Mouse (Mus musculus) G1E (cell line): ENCODE data around the gene Phrf1. TPM values are rescaled to one million over a fixed set of nuclear protein-coding genes. Genes with fewer than 3 reads are reported as not detected.

Experiments
- ATAC-seq: 2 replicates; pipeline ENCODE4 v1.8.0; 2016; ENCODE audit warnings: mild to moderate bottlenecking; ENCODE audit not compliant: insufficient number of reproducible peaks, poor library complexity, low FRiP score, severe bottlenecking; ENCODE audit errors: extremely low read depth
- DNase-seq: peaks from one replicate; pipeline ENCODE4 v3.0.0; 2012; ENCODE audit warnings: low spot score
- H3K27me3 ChIP-seq: 2 replicates; pipeline ENCODE4 v1.6.1; 2012; ENCODE audit warnings: mild to moderate bottlenecking, low read length, inconsistent platforms; ENCODE audit not compliant: insufficient read depth
- H3K36me3 ChIP-seq: replicated peaks from 2 replicates; pipeline ENCODE3; 2012; ENCODE audit warnings: mild to moderate bottlenecking, inconsistent platforms
- H3K4me1 ChIP-seq: 2 replicates; pipeline ENCODE4 v1.6.1; 2012; ENCODE audit warnings: low read depth, low read length, inconsistent platforms, mixed read lengths; ENCODE audit not compliant: insufficient read depth
- H3K4me3 ChIP-seq: 2 replicates; pipeline ENCODE4 v1.5.1; 2012; ENCODE audit warnings: low read depth, mild to moderate bottlenecking, inconsistent platforms, low read length, moderate library complexity, mixed read lengths
- H3K9me3 ChIP-seq: replicated peaks from 2 replicates; pipeline ENCODE4 v1.6.1; 2012; ENCODE audit warnings: inconsistent platforms
- CTCF ChIP-seq: IDR thresholded peaks from 2 replicates; pipeline ENCODE4 v1.5.1; 2012; ENCODE audit warnings: low read depth, low read length, inconsistent platforms, mixed read lengths
- GATA1 ChIP-seq: IDR thresholded peaks from 2 replicates; pipeline ENCODE4 v1.6.1; 2012; ENCODE audit warnings: borderline replicate concordance, low read length, inconsistent platforms, mixed read lengths
- GATA2 ChIP-seq: IDR thresholded peaks from 2 replicates; pipeline ENCODE4 v1.6.1; 2012; ENCODE audit warnings: low read depth, low read length, inconsistent platforms, borderline replicate concordance
- POLR2AphosphoS5 ChIP-seq: IDR thresholded peaks from 2 replicates; pipeline ENCODE4 v1.6.1; 2012; ENCODE audit warnings: low read depth, low read length, inconsistent platforms; ENCODE audit not compliant: insufficient replicate concordance
- TAL1 ChIP-seq: conservative IDR thresholded peaks from 2 replicates; pipeline ENCODE4 v1.6.1; 2012; ENCODE audit warnings: low read depth, low read length, inconsistent platforms, mixed read lengths
- polyA plus RNA-seq: library from polyadenylated mRNA; stranded (reverse); fragments of >175 nt; gene quantifications from 2 replicates; pipeline ENCODE4 v1.2.3, GENCODE M21; 2012
- total RNA-seq, 2 experiments: library from RNA; stranded (forward) in 1 of 2; stranded (reverse) in 1 of 2; fragments of 200-1000 nt in 1 of 2; fragments of >200 nt in 1 of 2; fragmentation: Nextera tagmentation in 1 of 2; gene quantifications; 2 replicates each; pipeline ENCODE4 v1.2.3; 2014 to 2017

Gene Phrf1
- total and polyA plus RNA-seq, 3 experiments = 61.4 to 173 (median 77.4) TPM

DNA sequence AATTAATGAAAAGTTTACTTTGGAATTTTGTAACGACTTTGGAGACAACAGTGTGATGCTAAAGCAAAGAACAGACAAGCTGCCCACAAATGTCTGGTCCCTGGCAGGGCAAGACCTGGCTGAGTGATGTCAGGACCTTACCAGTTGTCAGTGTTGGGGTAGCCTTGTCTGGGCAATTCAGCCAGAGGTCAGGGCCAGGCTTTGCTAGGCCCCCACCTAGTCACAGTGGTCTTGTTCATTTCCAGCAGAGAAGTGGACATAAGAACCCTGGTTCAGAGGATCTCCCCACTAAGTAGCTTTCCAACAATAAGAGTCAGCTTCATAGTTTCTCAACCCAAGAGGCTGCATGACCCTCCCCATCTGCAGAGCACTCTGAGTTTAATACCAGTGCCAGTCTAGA is 8.2 kb upstream of the Phrf1 start:
- TF ChIP-seq GATA2 = no peak
- TF ChIP-seq CTCF = no peak
- no peak for TF ChIP-seq POLR2AphosphoS5
- TF ChIP-seq GATA1 = no peak
- no peak for TF ChIP-seq TAL1
- H3K27me3 ChIP-seq = no peaks in the 10 kb centered on the region
- H3K4me3 ChIP-seq = peak overlapping the region; percentile 99
- no peaks in the 10 kb centered on the region for H3K9me3 ChIP-seq
- no peak for DNase-seq
- no peak for ATAC-seq
- H3K4me1 ChIP-seq = peaks cover 73% of the 10 kb centered on the region
- peaks cover 47% of the 10 kb centered on the region for H3K36me3 ChIP-seq

DNA sequence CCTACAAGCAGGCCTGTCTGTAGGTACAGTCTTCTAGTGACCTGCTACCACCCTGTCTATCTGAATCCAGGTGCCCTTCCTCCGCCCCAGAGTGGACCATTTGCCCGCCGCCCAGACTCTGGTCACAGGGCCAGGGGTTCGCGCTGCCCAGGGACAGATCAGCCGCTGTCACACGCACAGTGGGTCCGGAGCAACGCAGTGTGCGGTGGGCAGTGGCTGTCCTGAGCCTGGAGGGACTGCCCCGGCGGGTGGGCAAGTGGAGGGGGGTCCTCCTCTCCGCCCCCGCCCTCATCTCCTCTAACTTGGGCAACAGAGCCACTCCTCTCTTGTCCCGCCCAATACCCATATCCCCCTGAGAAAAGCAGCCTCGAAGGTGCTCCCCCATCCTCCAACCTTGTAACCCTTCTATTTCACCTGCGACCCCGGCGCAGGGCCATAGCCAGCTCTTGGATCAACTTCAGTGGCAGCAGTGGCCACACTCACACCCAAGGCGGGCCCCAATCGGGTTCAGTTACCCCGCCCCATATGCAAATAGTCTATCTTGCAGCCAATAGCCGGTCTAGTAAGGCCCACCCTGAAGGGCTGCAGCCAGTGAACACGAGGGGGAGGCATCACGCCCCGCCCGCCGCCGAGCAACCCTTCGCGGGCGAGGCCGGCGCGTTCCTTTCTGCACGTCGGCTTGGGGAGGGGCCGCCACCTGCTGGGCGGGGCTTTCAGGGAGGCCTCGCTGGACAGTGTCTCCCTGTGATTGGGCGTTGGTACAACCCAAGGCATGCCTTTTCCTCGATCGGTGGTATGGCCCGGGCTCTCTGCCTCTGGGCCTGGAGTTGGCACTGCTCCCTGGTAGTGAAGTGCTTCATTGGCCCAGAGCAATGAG is 7.1 kb upstream of the Phrf1 start:
- DNase-seq = peak; percentile 95
- Histone ChIP-seq H3K36me3 (peaks cover 46% of the 10 kb centered on the region), H3K27me3 (no peaks in the 10 kb centered on the region)

DNA sequence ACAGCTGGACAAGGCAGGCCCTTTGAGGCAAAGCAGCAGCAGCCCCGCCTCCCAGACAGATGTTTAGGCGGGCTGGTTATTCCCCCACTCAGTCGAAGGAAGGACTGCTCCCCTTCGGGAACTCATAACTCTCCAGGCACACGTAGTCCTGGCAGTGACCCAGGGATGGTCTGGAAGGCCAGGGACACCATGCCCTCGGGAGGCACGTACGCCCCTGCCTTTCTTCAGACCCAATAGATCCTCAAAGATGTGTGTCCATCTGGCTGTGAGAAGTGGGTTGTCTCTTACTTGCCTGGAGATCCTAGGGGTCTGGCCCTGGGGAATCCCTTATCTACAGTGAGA is 6.5 kb upstream of the Phrf1 start:
- H3K4me1 ChIP-seq = peaks cover 57% of the 10 kb centered on the region
- no peaks in the 10 kb centered on the region for H3K27me3 ChIP-seq
- peak overlapping the region; percentile 99; the same call in 1 of the 2 replicates for H3K4me3 ChIP-seq
- TF ChIP-seq TAL1 (no peak), GATA1 (no peak), CTCF (no peak), GATA2 (no peak), POLR2AphosphoS5 (no peak)
- no peak for ATAC-seq
- DNase-seq = no peak
- H3K36me3 ChIP-seq = peaks cover 40% of the 10 kb centered on the region
- H3K9me3 ChIP-seq = no peaks in the 10 kb centered on the region

More for the DNA sequence above, 7.1 kb upstream of the Phrf1 start:
- no peak for TF ChIP-seq TAL1
- TF ChIP-seq GATA2 = no peak
- TF ChIP-seq GATA1 = no peak
- TF ChIP-seq POLR2AphosphoS5 = no peak
- TF ChIP-seq CTCF = no peak
- no peaks in the 10 kb centered on the region for H3K9me3 ChIP-seq
- ATAC-seq = peak; percentile 98
- peaks cover 63% of the 10 kb centered on the region for H3K4me1 ChIP-seq
- H3K4me3 ChIP-seq = peak overlapping the region; percentile 99

DNA sequence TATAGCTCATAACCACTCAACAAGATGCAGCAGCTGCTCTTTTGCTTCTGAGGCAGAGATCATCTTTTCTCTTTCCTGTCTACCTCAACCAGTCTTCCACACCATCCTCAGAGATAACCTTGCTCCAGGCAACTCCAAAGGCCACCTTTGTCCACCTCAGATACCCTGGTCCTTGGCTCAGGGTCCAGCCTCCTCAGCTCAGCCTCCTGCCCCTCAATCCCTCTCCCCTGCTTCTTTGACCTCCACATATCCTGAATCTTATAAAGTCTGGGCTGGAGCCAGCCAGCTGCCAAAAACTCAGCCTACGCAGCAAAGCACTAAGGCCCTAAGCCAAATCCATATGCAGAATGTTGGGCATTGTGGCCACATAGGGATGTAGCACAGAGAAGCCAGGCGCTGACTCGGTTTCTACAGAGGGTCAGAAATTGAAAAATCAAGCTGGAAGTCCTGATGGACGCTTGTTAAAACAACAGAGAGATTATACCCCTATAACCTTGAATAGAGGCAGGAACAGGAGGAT is 5.8 kb upstream of the Phrf1 start:
- no peaks in the 10 kb centered on the region for H3K9me3 ChIP-seq
- no peak for TF ChIP-seq GATA2
- no peaks in the 10 kb centered on the region for H3K27me3 ChIP-seq
- peaks cover 52% of the 10 kb centered on the region for H3K4me1 ChIP-seq
- H3K4me3 ChIP-seq = no peak overlapping the region; the same call in 1 of the 2 replicates
- H3K36me3 ChIP-seq = peaks cover 34% of the 10 kb centered on the region
- ATAC-seq (no peak), DNase-seq (no peak)

DNA sequence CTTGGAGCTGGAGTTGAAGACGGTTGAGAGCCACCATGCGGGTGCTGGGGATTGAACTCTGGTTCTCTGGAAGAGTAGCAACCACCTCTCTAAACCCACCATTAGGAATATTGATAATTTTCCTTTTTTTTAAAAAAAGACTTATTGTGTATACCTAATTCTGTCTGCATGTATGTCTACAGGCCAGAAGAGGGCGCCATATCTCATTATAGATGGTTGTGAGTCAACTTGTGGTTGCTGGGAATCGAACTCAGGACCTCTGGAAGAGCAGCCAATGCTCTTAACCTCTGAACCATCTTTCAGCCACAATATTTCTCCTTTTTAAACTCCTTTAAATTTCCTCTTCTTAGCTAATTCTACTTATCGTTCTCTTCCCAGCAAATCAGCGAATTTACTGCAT is 2.0 kb upstream of the Phrf1 start:
- no peaks in the 10 kb centered on the region for H3K27me3 ChIP-seq
- ATAC-seq (no peak), DNase-seq (no peak)
- peaks cover 43% of the 10 kb centered on the region for H3K4me1 ChIP-seq
- H3K4me3 ChIP-seq = no peak overlapping the region
- TF ChIP-seq TAL1 (no peak), CTCF (no peak), GATA2 (no peak), GATA1 (no peak), POLR2AphosphoS5 (no peak)
- no peaks in the 10 kb centered on the region for H3K9me3 ChIP-seq
- peaks cover 21% of the 10 kb centered on the region for H3K36me3 ChIP-seq

DNA sequence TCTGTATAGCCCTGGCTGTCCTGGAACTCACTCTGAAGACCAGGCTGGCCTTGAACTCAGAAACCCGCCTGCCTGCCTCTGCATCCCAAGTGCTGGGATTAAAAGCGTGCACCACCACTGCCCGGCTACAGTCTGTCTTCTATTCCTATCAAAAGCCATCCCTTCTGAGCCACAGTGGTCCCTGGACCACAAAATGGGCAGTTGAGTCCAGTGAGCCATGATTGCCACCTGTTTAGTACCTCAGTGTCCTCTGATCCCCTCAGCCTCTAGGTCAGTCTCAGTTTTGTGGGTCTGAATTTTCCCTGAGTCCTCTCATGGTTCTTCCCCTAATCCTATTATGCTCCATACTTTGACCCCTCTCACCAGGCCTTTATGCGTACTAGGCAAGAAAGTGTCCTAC is 788 bp upstream of the Phrf1 start:
- ATAC-seq = no peak
- DNase-seq = no peak
- peaks cover 34% of the 10 kb centered on the region for H3K36me3 ChIP-seq
- no peak overlapping the region; the same call in 1 of the 2 replicates for H3K4me3 ChIP-seq
- peaks cover 41% of the 10 kb centered on the region for H3K4me1 ChIP-seq
- H3K27me3 ChIP-seq = no peaks in the 10 kb centered on the region
- no peaks in the 10 kb centered on the region for H3K9me3 ChIP-seq
- TF ChIP-seq TAL1 (no peak), POLR2AphosphoS5 (no peak), GATA2 (no peak), GATA1 (no peak), CTCF (no peak)
